Mouse (Mus musculus) liver (tissue): ENCODE measurements around the gene Mapk1.
A peak's percentile ranks its signal among the peaks of the same experiment; 100 is the strongest.
"Not testable (repeated sequence)": the region's sequence is repeated elsewhere in the genome, so short reads cannot be mapped to it uniquely, and the experiment has no call there.

Source experiments
- DNase-seq: peaks from one replicate; pipeline ENCODE4 v3.0.0-alpha.2; 2020; ENCODE audit warnings: mixed read lengths

Gene Mapk1

DNA sequence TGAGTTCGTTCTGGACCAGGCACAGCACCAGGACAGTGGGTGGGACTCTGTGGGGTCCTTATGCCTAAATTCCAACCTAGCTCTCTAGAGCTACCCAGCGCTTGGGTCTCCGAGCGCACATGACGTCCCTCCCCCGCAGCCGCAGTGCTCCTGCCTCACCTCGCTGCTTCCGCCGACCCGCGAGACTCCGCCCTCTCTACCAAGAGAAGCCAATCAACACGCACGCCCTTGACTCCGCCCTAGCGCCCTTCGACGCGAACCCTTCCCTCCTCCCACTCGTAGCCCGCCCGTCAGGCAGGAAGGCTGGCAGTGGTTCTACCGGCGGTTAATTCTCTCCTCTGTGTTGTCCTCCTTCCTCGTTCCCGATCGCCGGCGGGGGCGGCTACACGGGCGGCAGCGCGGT lies at the start of gene Mapk1:
TSS of gene Mapk1 (plus strand) at position 252 of the 403 bp plus-strand sequence.
- DNase-seq, result peak; percentile 97

DNA sequence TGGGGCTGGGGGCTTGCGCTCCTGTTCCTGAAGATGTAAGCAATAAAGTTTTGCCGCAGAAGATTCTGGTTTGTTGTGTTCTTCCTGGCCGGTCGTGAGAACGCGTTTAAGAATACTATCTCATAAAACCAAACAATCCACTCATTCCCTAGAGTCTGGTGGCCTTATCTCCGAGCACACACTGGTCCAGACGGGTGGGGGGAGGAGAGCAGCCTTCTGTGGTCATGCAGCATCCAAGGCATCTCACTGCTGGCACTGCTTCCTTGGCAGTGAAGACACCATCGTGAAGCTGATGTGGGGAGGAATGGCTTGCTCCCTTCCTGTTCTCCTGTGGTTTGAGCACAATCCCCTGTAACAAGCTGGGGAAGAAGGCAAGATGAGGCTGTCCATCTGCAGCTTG lies 43.6 kb upstream of the Mapk1 start:
- no peak for DNase-seq

DNA sequence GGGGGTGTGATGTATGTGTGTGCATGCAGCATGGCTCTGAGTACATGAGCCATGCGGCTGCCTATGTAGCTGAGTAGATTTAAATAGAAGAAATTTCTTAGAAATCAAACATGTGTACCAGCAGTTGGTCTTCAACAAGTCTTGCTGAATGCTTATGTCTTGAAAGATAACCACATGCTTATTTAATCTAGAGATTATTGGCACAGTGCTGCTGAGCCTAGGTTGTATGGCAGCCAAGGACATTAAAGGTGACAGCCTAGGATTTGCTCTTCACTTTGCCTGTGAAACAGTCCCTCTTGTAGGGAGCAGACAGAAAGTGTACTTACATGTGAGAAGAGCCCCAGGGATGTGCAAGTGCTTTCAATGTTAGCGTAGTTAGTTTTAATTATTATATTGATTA lies 42.1 kb upstream of the Mapk1 start:
- DNase-seq, result no peak

DNA sequence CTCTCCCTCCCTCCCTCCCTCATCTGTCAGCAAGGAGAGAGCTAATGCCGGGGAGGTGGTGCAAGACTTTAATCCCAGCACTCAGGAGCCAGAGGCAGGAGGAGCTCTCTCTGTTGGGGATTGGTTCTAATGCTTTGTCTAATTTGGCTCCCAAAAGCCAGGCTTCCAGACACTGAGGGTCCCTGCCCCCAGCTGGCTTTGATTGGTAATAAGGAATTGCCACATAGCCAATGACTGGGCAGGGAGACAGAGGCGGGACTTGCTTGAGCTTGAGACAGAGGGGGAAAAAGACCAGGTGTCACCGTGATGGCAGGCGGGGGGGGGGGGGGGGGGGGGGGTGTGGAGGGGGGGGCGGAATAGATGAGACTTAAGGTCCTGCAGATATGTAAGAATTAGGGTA lies 24.6 kb upstream of the Mapk1 start:
- no peak for DNase-seq

DNA sequence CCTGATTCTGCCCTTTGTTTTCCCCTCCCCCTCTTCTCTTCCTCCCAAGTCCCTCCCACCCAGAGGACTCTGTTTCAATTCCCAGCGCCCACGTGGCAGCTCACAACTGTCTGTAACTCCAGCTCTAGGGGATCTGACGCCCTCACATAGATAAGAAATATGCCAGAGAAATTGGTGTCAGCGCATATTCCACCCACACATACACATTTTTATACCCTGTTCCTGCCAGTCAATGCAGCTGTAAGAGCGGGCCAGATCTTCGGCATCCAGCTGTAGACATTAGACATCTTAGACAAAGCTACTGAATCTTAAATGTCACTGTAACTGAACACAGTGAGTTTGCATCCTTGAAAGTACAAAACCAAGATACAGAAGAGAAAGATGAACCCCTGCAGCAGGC lies 23.3 kb upstream of the Mapk1 start:
- DNase-seq, result no peak

DNA sequence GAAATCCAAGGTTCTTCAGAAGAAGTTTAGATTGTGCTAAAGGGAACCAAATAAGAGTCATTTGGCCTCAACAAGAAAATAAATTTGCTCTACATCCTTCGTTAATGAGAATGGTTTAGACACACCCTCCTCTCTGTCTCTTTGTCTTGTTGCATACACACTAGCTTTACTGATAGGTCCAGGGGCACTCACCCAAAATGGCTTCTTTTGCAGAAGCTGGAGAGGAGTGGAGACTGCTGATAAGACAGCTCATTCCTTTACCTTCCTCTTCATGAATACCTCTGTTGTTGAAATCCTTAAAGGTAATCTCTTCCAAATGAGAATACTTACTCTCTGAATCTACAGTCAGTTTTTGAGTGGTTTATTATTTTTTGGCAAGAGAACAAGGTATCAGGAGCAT lies 18.0 kb upstream of the Mapk1 start:
- DNase-seq, result peak; percentile 17

DNA sequence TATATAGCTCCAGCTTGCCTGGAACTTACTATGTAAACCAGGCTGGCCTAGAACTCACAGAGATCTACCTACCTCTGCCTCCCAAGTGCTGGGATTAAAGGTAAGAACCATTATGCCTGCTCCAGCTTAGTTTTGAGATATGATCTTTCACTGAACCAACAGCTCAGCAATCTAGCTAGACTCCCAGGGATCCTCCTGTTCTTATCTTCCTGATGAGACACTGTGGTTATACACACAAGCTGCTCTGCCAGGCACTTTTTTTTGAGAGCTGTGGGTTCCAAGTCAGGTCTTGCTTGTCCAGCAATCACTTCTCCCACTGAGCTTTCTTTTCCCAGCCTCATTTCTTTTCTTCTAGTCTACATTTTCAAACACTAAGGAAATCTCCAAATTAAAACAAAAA lies 16.9 kb upstream of the Mapk1 start:
- no peak for DNase-seq

DNA sequence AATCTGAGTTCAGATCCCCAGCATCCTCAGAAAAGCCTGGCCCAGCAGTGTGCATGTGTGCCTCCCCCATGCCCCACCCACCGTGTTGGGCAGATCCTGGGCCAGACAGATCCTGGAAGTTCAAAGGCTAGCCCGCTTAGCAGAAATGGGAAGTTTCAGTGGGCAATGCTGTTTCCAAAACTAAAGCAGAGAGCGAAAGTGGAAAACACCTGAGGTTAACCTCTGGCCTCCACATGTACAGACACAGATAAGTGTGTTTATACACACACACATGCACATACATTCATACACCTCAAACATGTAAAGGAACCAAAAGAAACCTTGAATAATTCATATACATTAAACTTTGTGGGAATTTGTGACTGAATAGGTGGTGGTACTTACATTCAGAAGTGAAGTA lies 5.1 kb upstream of the Mapk1 start:
- DNase-seq, result no peak

DNA sequence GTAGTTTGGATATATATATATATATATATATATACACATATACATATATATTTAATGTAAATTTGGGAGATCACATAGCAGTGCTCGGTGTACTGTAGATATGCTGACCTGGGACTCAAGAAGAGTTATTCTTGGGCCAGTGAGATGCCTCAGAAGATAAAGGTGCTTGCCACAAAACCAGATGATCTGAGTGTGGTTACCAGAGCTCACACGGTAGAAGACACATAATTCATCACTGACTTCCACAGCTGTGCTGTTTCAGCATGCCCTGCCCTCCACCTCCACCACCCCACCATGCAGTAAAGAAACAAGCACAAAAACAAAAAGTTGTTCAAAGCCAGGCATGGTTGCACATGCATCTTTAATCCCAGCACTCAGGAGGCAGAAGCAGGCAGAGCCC lies 4.4 kb upstream of the Mapk1 start:
- DNase-seq, result no peak

DNA sequence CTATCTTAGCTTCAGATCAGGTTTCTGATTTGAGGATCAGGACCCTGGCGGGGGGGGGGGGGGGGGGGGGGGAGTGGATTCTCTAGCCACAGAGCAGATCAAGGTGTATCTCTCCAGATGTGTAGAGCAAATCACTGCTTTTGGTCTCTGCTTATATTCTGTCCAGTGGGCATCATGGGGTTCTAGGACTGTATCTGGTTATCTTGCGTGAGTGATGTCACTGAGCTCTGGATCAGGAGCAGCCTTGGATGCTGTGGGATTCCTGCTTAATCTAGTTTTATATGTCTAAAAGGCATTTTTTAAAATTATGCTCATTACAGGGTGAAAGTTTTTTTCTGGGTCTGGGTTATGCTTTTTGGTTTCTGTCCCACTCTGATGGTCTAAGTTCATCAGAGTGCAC lies 546 bp upstream of the Mapk1 start:
- no peak for DNase-seq

DNA sequence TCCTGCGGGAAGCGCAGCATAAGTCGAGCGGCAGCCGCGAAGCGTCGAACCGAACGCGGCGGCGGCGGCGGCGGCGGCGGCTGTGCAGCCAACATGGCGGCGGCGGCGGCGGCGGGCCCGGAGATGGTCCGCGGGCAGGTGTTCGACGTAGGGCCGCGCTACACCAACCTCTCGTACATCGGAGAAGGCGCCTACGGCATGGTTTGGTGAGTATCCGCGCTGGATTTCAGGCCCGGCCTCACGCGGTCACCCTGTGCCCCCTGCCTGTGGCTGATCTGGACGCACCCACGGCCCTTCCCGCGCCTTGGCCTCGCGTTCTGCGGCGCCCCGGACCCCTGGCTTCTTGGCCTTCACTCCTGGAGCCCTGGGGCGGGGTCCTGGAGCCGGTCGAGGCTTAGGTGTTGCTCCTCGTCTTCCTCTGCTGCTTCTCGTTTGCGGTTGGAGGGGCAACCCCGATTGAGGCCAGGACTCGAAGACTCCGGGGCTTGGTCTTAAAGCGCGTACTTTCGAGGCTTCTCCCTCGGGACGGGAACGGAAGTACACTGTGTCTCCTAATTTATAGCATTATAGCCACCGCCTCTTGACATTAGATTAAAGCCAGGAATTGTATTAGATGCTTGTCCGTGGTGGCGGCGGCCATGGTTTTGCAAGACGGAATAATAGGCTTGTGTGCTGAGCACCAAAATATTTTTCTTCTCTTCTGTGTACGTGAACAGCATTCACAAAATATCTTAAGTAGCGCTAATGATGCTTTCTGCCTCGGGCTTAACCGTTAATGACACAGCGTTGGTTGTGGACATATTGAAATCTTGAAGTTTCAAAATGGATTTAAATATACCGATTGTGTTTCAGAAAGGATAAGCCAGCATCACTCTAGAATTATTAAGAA lies 596 bp downstream of the Mapk1 start:
- DNase-seq, result peak; percentile 62

DNA sequence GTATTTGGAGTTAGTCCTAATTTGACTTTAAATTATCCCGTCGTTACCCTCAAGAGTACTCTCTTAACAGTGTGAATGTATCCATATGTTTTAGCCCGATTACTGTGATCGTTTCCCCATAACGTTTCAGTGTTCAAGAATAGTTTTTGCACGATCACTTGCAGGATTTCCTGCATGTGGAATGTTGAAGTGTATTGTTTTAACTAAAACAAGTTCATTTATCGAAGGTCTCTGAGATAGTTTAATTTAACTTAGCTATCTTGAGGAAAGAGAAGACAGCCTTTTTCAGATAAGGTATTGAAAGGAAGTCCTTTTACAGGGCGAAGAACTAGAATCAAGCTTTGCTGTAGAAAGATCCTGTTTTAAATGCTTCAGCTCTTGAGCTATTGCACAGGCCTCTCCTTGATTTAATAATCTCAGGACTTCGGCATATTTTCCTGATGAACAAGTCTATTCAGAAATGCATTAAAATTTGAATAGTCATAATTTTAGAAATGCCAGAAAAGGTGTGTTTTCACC lies 1.3 kb downstream of the Mapk1 start:
- no peak for DNase-seq

DNA sequence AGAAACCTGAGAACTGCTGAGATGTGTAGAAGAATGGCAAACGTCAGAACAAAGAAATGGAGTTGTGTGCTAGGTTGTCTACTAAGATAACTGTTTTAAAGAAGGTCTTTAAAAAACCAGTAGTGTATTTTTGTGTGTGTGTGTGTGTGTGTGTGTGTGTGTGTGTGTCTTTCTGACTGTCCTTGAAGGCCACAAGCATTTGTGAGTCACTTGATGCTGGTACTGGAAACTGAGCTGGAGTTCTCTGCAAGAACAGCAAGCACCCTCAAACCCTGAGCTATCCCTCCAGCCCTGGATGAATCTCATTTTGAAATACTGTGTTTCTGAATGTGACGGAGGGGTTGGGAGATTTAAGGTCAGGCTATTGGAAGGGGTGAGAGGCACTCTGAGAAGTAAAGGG lies 4.1 kb downstream of the Mapk1 start:
- DNase-seq, result no peak

DNA sequence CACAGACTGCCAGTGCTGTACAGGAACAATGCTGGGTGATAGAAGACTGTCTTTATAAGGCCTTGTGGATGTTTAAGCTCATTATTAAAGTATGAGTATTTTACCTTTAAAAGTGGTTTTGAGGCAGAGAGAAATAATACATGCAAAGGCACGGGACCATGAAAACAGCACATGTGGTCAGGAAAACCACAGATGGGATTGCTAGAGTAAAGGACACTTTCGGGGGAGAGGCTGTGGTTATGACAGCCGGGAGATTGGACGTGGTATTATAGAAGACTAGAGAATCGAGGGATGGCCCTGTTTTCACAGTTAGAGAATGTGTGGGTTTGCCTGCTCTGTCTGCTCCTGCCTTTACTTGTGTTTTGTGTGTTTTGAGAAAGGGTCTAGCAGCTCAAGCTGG lies 5.7 kb downstream of the Mapk1 start:
- no peak for DNase-seq

DNA sequence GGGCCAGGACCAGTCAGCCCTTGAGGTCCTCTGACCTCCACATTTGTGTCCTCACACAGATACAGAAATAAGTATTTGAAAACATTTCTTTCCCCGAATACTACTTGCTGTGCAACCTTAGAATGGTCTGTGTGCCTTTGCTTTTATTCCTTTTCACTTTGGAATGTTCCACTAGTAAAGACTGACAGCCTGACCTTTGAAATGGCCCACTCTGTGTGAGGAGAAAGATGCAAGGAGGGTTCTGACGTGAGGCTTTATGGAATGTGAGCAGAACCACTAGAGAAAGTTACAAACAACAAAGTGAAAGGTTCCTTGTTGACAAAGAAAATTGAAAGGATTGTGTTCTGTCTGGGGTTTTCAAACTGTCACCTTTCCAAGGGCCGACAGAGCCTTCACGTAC lies 6.8 kb downstream of the Mapk1 start:
- no peak for DNase-seq

DNA sequence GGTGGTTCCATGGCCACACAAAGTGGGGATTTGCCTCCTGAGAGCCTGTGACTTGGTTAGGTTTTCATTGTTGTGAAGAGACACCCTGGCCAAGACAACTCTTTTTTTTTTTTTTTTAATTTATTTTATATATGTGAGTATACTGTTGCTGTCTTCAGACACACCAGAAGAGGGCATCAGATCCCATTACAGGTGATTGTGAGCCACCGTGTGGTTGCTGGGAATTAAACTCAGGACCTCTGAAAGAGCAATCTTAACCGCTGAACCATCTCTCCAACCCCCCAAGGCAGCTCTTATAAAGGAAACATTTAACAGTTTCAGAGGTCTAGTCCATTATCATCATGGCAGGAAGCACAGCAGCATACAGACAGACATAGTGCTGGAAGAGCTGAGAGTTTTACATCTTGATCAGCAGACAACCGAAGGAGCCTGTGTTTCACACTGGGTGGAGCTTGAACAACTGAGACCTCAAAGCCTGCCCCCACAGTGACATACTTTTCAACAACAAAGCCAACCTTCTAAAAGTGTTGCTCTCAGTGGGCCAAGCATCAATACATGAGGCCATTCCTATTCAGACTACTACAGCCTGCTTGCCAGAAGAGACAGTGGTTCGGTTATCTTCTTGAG lies 11.4 kb downstream of the Mapk1 start:
- DNase-seq, result no peak

DNA sequence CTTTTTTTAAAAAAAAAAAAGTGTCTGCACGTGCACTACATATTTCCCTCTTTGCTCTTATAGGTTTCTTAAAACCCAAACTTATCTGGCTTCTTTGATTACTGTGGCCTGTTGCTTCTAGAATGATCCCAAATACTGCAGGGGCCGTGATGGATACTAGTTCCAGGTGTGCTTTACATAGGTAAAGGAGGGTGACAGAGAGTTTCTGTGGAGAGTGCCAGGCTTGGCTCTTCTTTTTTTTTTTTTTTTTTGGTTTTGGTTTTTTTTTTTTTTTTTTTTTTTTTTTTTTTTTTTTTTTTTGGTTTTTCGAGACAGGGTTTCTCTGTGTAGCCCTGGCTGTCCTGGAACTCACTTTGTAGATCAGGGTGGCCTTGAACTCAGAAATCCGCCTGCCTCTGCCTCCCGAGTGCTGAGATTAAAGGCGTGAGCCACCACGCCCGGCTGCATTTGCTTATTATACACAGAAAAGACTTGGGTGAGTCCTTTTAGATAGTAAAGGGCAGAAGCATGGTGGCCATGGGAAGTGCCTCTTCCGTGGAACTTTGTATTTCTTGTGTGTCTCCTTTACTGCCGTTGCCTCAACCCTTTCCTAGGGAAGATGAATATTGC lies 13.0 kb downstream of the Mapk1 start:
- DNase-seq, result not testable (repeated sequence)

DNA sequence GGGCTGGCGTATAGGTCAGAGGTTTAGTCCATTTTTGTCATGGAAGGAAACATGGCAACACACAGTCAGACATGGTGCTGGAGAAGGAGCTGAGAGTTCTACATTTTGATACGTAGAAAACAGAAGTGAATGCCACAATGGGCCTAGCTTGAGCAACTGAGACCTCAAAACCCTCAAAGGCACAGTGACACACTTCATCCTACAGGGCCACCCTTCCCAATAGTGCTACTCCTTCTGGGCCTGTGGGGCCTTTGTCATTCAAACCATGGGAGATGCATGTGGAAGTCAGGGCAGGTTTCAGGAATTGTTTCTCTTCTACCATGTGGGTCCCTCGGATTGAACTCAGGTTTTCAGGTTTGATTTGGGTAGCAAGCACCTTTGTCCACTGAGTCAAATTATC lies 17.9 kb downstream of the Mapk1 start:
- no peak for DNase-seq

DNA sequence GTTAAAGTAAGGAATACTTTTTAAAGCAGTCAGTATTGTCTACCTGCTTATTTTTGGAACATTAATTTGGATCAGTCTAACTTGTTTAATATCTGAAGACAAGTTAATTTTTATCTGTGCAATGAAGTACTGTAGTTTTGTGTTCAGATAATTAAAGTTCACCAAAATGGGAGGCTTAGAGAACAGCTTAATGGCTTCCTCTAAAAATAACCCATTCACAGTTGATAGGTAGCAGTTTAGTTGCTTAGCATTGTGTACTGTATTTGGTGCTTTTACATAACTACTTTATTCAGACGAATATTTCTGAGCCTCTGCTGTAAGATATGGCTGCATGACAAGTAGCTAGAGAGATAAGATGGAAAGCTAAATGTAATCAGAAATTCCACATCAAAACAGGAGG lies 23.9 kb downstream of the Mapk1 start:
- no peak for DNase-seq

DNA sequence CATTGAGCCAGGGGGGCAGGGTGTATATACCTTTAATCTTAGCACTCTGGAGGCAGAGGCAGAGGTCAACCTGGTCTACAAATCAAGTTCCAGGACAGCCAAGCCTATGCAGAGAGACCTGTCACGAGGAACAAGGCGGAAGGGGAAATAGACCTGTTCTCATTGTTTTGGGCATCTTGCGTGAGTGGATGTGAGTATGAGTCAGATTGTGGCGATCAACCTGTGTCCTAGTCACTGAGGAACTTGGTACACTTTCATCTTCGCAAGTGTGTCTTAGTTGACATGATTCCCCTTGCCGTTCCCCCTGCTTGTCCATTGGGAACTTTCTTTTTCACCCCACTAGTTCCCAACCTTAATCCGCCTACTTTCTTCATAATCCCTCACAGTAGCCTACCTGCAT lies 26.9 kb downstream of the Mapk1 start:
- DNase-seq, result no peak

DNA sequence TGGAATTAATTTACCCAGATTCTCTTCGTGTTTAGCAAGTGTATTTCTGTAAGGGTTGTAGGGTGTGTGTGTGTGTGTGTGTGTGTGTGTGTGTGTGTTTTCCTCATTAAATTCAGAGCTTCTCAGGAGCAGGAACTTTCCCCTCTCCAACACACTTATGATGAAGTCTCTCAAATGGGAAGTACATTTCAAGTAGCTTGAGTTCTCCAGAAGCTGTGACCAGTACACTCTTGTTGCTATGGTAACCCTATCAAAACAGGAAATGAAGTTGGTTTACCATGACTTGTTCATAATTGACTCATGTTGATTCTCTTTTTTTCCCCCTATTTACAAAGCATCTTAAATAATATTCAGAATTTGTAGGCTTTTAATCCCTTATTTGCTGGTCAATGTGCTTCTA lies 29.4 kb downstream of the Mapk1 start:
- DNase-seq, result no peak

DNA sequence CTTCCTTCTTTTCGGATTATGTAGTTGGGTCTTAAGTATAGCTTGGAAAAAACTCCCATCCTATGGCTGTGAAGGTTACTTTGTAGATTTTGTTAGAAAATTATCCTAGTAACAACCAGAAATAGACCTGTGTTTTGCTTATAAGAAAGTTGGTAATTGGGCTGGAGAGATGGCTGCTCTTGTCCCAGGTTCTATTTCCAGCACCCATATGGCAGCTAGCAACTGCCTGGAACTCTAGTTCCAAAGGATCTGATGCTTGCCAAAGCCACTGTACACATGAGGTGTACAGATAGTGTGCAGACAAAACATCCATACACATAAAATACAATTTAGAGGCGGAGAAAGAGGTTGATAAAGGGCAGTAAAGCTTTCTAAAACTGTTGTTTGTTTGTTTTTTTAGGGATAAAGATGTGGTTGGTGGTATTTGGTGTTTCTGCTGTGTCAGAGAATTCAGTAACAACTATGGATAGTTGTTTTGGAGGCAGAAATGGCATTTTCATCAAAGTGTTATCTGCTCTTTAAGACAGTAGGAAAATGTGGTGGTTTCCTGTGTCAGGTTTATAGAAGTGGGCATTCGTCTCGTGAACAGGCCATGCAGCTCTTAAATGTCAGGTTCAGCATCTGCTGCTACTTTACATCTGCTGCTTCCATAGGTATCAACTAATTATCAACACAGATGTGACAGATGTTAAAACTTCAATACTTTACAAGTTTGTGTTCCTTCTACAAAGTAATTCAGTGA lies 32.1 kb downstream of the Mapk1 start:
- no peak for DNase-seq

DNA sequence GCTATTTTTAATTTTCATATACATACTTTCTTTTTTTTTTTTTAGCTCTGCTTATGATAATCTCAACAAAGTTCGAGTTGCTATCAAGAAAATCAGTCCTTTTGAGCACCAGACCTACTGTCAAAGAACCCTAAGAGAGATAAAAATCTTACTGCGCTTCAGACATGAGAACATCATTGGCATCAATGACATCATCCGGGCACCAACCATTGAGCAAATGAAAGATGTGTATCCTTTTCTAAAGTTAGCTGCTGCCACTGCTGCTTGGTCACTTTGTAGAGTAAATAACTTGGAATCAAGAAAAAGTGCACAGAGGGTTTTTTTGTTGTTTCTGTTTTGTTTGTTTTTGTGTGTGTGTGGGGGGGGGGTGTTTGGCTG lies 32.7 kb downstream of the Mapk1 start:
- no peak for DNase-seq
